Mouse (Mus musculus) heart, embryonic 12.5 days (tissue): ENCODE measurements at regions not wholly inside any gene's neighbourhood (a gene's known extent, or its start where the extent isn't known, plus 50 kb on each side); places are given as distances from the start of the nearest gene placed in this dataset.

Experiments used
- ATAC-seq: fragments of 200-750 bp; cut with Nextera tagmentation; 2 replicates; pipeline ENCODE4 v1.8.0; 2017; ENCODE audit warnings: moderate TSS enrichment, moderate library complexity; ENCODE audit not compliant: insufficient number of reproducible peaks, low FRiP score
- H3K27ac ChIP-seq: fragments of 300-500 bp; sonication (generic); 2 replicates; pipeline ENCODE4 v1.5.1; 2016; ENCODE audit warnings: mild to moderate bottlenecking, moderate library complexity; ENCODE audit not compliant: poor library complexity, severe bottlenecking
- H3K27me3 ChIP-seq: fragments of 300-500 bp; sonication (generic); replicated peaks from 2 replicates; pipeline ENCODE4 v1.6.1; 2016; ENCODE audit warnings: mild to moderate bottlenecking, moderate library complexity
- H3K36me3 ChIP-seq: fragments of 300-500 bp; sonication (generic); 2 replicates; pipeline ENCODE4 v1.6.1; 2016; ENCODE audit warnings: mild to moderate bottlenecking, moderate library complexity
- H3K4me1 ChIP-seq: fragments of 300-500 bp; sonication (generic); replicated peaks from 2 replicates; pipeline ENCODE4 v1.6.1; 2016; ENCODE audit warnings: mild to moderate bottlenecking
- H3K4me2 ChIP-seq: fragments of 300-500 bp; sonication (generic); 2 replicates; pipeline ENCODE4 v1.6.1; 2016; ENCODE audit warnings: mild to moderate bottlenecking, moderate library complexity
- H3K4me3 ChIP-seq: fragments of 300-500 bp; sonication (generic); 2 replicates; pipeline ENCODE4 v1.5.1; 2016; ENCODE audit warnings: mild to moderate bottlenecking
- H3K9ac ChIP-seq: fragments of 300-500 bp; sonication (generic); 2 replicates; pipeline ENCODE4 v1.6.1; 2016; ENCODE audit warnings: mild to moderate bottlenecking, moderate library complexity
- H3K9me3 ChIP-seq: fragments of 300-500 bp; sonication (generic); replicated peaks from 2 replicates; pipeline ENCODE4 v1.6.1; 2016; ENCODE audit warnings: mild to moderate bottlenecking, moderate library complexity
- WGBS: fragments of 180-500 bp; shearing (Covaris S2); methylation state at CpG from one replicate; pipeline ENCODE4 v1.1.7; 2016; 5-methylcytosine and 5-hydroxymethylcytosine counted together

DNA sequence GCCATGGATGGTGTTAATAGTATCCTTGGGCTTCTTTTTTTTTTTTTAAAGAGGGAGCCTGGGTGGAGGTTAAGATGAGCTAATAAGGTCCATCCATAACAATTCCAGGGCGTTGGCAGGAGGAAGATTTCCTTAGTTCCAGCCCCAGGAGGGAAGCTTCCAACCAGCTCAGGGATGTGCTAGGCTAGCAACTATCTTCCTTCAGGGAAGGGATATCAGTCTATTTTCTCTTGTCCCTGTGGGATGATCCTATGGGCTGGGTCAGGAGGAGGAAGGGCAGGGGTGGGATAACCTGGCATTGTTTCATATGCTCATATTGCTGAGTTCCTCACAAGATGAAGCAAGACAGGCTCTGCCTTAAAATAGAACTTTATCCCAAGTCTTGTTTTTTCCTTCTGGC, 98.0 kb upstream of the Foxa2 start:
- no peak overlapping the region for H3K4me2 ChIP-seq
- no peaks in the 10 kb centered on the region for H3K36me3 ChIP-seq
- 48% methylated on average over 1 of the region's 1 CpGs for WGBS
- H3K9me3 ChIP-seq, result no peaks in the 10 kb centered on the region
- no peak for ATAC-seq
- H3K4me1 ChIP-seq, result no peaks in the 10 kb centered on the region
- H3K27ac ChIP-seq, result no peak overlapping the region
- no peak overlapping the region for H3K9ac ChIP-seq
- no peak overlapping the region for H3K4me3 ChIP-seq
- H3K27me3 ChIP-seq, result no peaks in the 10 kb centered on the region

DNA sequence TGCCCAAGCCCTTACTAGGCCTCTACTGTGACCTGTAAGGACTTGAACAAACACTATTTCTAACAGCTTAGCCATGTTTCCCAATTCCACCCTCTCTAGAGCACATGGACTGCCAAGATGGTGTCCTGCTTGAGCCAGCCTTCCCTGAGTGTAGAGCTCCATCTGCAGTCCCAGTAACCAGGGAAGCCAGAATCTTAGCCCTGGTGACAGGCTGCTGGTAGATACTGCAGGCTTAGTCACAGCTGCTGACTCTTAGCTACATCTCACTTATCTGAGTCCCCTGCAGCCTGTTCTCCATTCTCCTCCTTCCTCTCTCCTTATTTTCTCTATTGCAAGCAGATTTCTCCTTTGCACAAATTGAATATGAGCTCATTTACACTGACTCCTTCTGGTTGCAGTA, 101.5 kb upstream of the Foxa2 start:
- no peak overlapping the region for H3K4me3 ChIP-seq
- no peaks in the 10 kb centered on the region for H3K36me3 ChIP-seq
- no peaks in the 10 kb centered on the region for H3K4me1 ChIP-seq
- H3K27ac ChIP-seq, result no peak overlapping the region
- H3K4me2 ChIP-seq, result no peak overlapping the region
- H3K9ac ChIP-seq, result no peak overlapping the region
- H3K9me3 ChIP-seq, result no peaks in the 10 kb centered on the region
- ATAC-seq, result no peak
- H3K27me3 ChIP-seq, result no peaks in the 10 kb centered on the region

DNA sequence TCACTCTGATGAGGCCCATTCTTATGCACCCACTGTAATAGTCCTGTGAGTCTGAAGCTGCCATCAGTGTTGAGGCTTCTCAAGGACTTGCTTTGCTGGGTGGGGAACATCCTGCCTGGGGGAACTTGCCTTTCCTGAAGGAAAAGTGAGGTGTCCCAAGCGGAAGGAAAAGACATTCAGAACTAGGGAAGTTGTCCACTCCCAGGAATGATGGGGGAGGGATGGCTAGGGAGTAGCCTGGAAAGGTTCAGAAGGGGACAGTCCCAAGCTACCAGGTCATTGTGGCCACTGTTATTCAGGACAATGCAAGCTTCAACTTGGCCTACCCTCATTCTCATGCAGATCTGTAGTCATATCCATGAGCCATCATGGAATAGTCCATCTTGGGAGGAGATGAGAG, 102.7 kb upstream of the Foxa2 start:
- H3K27ac ChIP-seq, result no peak overlapping the region
- ATAC-seq, result no peak
- 56% methylated on average over 1 of the region's 1 CpGs for WGBS
- H3K4me3 ChIP-seq, result no peak overlapping the region
- H3K4me2 ChIP-seq, result no peak overlapping the region
- H3K36me3 ChIP-seq, result no peaks in the 10 kb centered on the region
- H3K27me3 ChIP-seq, result no peaks in the 10 kb centered on the region
- H3K4me1 ChIP-seq, result no peaks in the 10 kb centered on the region
- H3K9me3 ChIP-seq, result no peaks in the 10 kb centered on the region
- no peak overlapping the region for H3K9ac ChIP-seq

DNA sequence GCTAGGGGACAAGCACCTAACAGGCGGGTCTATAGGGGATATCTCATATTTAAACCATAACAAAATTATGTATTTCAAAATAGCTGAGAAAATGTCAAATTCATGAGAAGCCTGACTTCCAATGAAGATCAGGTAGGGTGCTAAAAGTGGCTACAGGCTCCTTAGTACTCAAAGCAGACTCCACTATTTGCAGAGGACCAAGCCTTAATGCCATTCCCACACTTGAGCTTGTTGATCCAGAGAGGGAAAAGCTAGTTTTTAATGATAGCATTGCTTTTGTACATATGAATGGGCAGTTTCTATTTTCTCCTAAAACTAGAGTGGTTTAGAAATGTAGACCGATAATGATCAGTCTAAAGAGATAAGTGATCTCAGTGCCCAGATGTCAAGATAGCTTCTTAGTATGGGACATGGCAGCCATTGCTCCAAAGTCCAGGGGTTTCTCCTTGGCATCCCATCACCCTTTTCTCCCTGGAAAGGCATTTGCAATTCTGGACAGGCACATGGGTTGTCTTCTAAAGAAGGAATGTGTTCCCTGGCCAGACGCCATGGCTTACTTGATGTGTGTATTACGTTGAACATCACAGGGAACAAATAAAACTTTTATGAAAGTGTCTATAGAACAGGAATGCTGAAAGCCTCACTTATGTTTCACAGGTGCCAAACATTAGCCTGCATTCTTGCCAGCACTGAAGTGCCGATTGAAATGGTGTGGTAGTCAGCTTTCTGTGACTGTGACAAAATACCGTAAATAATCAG, 106.9 kb upstream of the Foxa2 start:
- Histone ChIP-seq H3K9ac (no peak overlapping the region), H3K4me1 (no peaks in the 10 kb centered on the region), H3K27ac (no peak overlapping the region), H3K4me3 (no peak overlapping the region), H3K36me3 (no peaks in the 10 kb centered on the region), H3K4me2 (no peak overlapping the region), H3K27me3 (no peaks in the 10 kb centered on the region), H3K9me3 (no peaks in the 10 kb centered on the region)
- WGBS, result 79% methylated on average over 6 of the region's 6 CpGs
- ATAC-seq, result no peak

DNA sequence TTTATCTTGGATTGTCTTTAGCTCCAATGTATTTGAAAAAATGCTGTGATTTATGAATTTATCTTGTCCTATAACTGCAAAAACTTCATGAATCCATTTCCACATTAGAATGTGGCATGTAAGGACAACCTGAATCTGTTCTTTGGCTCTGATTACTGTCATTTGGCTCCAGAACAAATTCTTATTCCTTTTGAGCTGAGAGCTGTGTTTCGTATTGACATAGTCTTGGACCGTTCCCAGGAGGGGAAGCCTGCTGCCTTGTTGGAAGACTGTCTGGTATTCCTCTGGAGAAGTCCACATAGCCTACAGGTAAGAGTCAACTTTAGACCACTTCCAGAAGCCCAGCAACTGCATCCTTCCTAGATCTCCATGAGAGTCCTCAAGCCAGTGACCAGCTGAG, 109.4 kb upstream of the Foxa2 start:
- no peak for ATAC-seq
- Histone ChIP-seq H3K4me3 (no peak overlapping the region), H3K4me1 (0 out of 2 replicates have a peak, but pooled peaks cover 4% of the 10 kb centered on the region), H3K27ac (no peak overlapping the region), H3K27me3 (0 out of 2 replicates have a peak, but pooled peaks cover 7% of the 10 kb centered on the region), H3K4me2 (no peak overlapping the region), H3K36me3 (no peaks in the 10 kb centered on the region), H3K9me3 (no peaks in the 10 kb centered on the region), H3K9ac (no peak overlapping the region)
- WGBS, result 78% methylated on average over 2 of the region's 2 CpGs

DNA sequence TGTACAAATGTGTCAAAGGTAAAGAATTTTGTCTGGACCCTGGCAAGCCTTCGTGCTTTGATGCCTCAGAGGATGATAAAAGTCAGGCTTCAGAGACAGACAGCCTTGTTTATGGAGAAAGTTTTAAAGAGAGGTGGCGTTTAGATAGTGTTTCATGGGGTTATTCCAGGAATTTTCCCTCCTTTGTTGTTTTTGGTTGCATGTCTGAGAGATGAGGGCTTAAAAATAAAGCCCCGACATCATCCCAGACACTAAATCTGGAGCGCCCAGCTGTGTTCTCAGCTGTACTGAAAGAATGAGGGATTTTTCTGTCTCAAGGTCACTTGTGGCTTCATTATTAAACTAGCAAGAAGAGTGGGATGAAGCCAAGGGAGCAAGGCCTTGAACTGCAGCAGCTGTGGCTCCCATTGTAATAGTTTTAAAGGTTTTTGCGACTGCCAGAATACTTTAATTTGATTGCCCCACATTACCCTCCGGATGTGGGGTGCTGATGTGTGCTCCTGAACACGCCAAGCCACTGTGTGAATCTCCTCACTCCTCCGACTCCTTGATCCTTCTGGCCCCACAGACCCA, 112.3 kb upstream of the Foxa2 start:
- ATAC-seq, result no peak
- H3K9me3 ChIP-seq, result 0 out of 2 replicates have a peak, but pooled peaks cover 5% of the 10 kb centered on the region

DNA sequence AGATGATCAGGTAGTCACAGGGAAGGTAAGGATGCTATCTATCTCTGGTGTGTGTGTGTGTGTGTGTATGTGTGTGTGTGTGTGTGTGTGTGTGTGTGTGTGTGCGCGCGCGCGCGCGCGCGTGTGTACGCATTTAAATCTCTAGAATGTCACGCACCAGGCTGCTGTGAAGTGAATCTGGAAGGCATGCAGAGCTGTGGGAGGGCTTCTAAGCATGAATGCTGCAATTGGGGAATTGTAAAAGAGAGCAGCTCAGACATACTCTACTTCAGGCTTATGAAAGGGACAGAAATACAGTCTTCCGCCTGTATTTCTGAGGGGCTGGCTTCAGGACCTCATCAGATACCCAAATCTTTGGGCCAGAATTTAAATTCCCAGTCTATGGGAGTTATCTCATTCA, 114.2 kb upstream of the Foxa2 start:
- no peak overlapping the region for H3K27ac ChIP-seq
- no peak for ATAC-seq
- H3K4me2 ChIP-seq, result no peak overlapping the region
- no peaks in the 10 kb centered on the region for H3K36me3 ChIP-seq
- 0 out of 2 replicates have a peak, but pooled peaks cover 7% of the 10 kb centered on the region for H3K27me3 ChIP-seq
- H3K9ac ChIP-seq, result no peak overlapping the region
- H3K4me1 ChIP-seq, result 0 out of 2 replicates have a peak, but pooled peaks cover 4% of the 10 kb centered on the region
- 0 out of 2 replicates have a peak, but pooled peaks cover 5% of the 10 kb centered on the region for H3K9me3 ChIP-seq
- no peak overlapping the region for H3K4me3 ChIP-seq
- 91% methylated on average over 12 of the region's 12 CpGs for WGBS

More for the DNA sequence above, 112.3 kb upstream of the Foxa2 start:
- 62% methylated on average over 8 of the region's 8 CpGs for WGBS
- Histone ChIP-seq H3K4me1 (0 out of 2 replicates have a peak, but pooled peaks cover 4% of the 10 kb centered on the region), H3K36me3 (no peaks in the 10 kb centered on the region), H3K9ac (no peak overlapping the region), H3K4me2 (no peak overlapping the region), H3K27ac (no peak overlapping the region), H3K27me3 (0 out of 2 replicates have a peak, but pooled peaks cover 7% of the 10 kb centered on the region), H3K4me3 (no peak overlapping the region)

DNA sequence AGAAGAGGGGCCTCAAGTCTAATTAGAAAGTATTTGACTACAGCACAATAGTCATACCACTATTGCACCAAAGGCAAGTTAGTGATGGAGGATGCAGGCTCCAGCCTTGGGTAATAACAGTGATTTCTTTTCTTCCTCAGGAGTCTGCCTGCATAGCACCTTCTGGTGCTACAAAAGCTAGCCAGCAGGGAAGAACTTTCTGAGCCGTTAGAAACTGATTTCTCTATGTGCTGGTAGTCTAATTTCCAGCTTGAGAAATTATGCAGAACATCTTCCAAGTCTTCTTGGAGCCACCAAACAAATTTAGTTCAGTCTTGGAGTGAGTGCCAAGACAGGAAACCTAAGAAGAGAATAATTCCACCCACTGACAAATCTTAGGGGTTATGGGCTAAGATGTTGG, 115.2 kb upstream of the Foxa2 start:
- 0 out of 2 replicates have a peak, but pooled peaks cover 4% of the 10 kb centered on the region for H3K4me1 ChIP-seq
- 0 out of 2 replicates have a peak, but pooled peaks cover 5% of the 10 kb centered on the region for H3K9me3 ChIP-seq
- no peak overlapping the region for H3K4me2 ChIP-seq
- H3K27ac ChIP-seq, result no peak overlapping the region
- WGBS, result 60% methylated on average over 1 of the region's 1 CpGs
- no peak overlapping the region for H3K9ac ChIP-seq
- ATAC-seq, result no peak
- 0 out of 2 replicates have a peak, but pooled peaks cover 7% of the 10 kb centered on the region for H3K27me3 ChIP-seq
- H3K4me3 ChIP-seq, result no peak overlapping the region
- no peaks in the 10 kb centered on the region for H3K36me3 ChIP-seq

DNA sequence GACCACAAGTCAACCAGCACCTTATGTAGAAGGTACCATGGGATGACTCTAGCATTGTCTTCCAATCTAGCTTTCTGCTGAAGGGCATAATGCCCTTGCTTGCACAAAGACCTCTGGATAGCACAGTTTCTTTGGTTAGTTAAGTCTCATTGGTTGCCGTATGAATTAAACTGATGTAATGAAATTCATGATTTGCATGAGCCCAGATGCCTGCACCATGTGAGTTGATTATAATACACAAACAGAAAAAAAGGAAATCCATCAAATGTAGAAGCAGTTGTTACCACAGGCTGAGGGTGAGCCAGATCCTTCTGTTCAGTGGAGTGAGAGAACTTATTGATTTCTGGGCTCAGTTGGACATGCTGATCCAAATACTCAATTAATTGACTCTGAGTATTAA, 115.8 kb upstream of the Foxa2 start:
- WGBS, result 92% methylated on average over 1 of the region's 1 CpGs
- H3K9ac ChIP-seq, result no peak overlapping the region
- H3K9me3 ChIP-seq, result 0 out of 2 replicates have a peak, but pooled peaks cover 5% of the 10 kb centered on the region
- 0 out of 2 replicates have a peak, but pooled peaks cover 4% of the 10 kb centered on the region for H3K4me1 ChIP-seq
- H3K27me3 ChIP-seq, result 0 out of 2 replicates have a peak, but pooled peaks cover 7% of the 10 kb centered on the region
- ATAC-seq, result no peak
- no peak overlapping the region for H3K4me2 ChIP-seq
- H3K36me3 ChIP-seq, result no peaks in the 10 kb centered on the region
- no peak overlapping the region for H3K4me3 ChIP-seq
- H3K27ac ChIP-seq, result no peak overlapping the region

DNA sequence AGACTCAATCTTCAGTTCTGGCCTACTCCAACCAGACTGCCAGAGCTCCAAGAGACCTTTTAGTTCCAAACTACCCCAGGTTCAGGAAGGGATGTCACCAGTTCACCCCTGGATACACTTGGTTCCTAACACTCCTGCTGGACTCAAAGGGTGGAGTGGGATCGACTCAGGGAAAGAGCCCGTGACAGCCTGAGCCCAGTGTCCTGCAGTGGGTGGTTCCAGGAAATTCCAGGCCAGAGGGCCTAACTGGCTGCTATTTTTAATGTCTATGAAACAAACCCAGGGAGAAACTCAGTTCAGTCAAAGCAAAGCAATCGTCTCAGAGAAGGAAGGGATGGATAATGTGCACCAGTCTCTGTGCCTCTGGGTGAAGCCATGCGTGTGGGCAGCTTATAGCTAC, 124.3 kb upstream of the Foxa2 start:
- peak; percentile 67; the same call in 1 of the 2 replicates for ATAC-seq
- 29% methylated on average over 4 of the region's 4 CpGs for WGBS
- H3K27ac ChIP-seq, result peak overlapping the region; percentile 23

DNA sequence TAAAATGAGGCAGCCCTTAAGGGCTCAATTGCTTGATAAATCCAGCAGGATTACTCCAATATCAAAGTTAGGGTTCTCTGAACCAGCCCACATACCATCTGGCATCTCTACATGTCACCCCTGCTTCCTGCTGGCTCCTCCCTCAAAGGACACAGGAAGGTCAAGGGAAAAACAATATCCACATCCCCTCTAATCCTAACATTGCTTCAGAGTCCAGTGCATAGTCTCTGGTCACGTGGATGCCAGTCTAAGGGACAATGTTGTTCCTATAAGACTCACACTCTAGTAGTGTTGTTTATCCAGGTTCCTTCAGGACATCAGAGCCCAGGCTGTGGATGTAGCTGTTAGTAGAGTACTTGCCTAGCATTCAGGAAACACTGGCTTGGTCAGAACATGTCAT, 124.9 kb upstream of the Foxa2 start:
- H3K4me2 ChIP-seq, result no peak overlapping the region
- 50% methylated on average over 1 of the region's 1 CpGs for WGBS
- H3K4me1 ChIP-seq, result peaks cover 17% of the 10 kb centered on the region
- H3K4me3 ChIP-seq, result no peak overlapping the region
- H3K27ac ChIP-seq, result peak overlapping the region; percentile 23
- no peak overlapping the region for H3K9ac ChIP-seq
- H3K27me3 ChIP-seq, result 0 out of 2 replicates have a peak, but pooled peaks cover 4% of the 10 kb centered on the region
- H3K36me3 ChIP-seq, result no peaks in the 10 kb centered on the region
- H3K9me3 ChIP-seq, result no peaks in the 10 kb centered on the region
- ATAC-seq, result peak; percentile 80

More for the DNA sequence above, 124.3 kb upstream of the Foxa2 start:
- Histone ChIP-seq H3K4me1 (peaks cover 17% of the 10 kb centered on the region), H3K4me2 (no peak overlapping the region), H3K9me3 (no peaks in the 10 kb centered on the region), H3K27me3 (0 out of 2 replicates have a peak, but pooled peaks cover 4% of the 10 kb centered on the region), H3K36me3 (no peaks in the 10 kb centered on the region), H3K4me3 (no peak overlapping the region), H3K9ac (no peak overlapping the region)
